Comparison of ENCODE assay signal across 9 mouse cellular contexts in the genomic region with DNA sequence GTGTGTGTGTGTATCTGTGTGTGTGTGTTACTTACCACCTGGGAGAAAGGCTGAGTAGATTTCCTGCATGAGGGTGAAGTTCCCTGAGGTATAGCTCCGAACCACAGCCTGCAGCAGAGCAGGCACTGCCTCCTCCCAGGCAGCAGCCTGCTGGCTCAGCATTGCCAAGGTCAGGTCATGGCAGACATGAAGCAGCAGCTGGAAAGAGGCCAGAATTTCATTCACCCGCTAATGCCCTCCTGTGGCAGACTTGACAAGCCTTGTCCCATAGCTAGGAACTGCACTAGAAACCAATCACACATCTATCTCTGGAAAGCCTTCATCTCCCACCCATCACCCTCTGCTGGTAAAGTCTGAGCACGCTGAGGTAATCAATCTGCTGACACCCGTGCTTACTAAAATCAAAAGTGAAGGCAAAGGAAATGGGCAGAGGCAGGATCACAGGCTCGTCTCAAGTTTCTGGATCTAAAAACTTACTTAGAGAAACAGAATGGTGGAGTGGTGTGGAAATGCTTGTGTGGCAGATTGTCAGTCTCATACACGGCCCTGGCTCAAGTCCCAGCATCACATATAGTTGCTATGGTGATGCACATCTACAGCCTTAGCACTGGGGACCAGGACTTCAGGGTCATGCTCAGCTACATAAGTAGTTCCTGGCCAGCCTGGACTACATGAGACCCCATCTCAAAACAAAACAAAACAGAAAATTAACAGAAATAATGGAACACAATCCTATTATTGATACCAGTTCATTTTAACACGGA. TPM values are rescaled to one million over a fixed set of nuclear protein-coding genes. Genes with fewer than 3 reads are reported as not detected.
DNase-seq lines count a peak whose midpoint lies in the region; ATAC-seq lines count a peak whose summit lies in the region.
"Had no signal": no experiment of that assay in that cellular context is flagged by ENCODE, and none has a peak within 500 bp of the region (broad histone marks: within the 10 kb centered on the region; RNA-seq: fewer than 3 reads in every experiment).

No protein-coding gene starts in this region.

- H3K4me3 ChIP-seq in heart, embryonic 10.5 days = no peak overlapping the region
- no peak overlapping the region for H3K4me3 ChIP-seq in neural tube, embryonic 15.5 days (replicated peaks)

- ATAC-seq in neural tube, embryonic 15.5 days (ENCODE audit: low FRiP score) = peak; percentile 41; the same call in 1 of the 2 replicates

- H3K27me3 ChIP-seq in heart, embryonic 10.5 days (ENCODE audit: insufficient read depth, poor library complexity, severe bottlenecking) = no peaks in the 10 kb centered on the region
- H3K27me3 ChIP-seq in neural tube, embryonic 15.5 days (replicated peaks) = no peaks in the 10 kb centered on the region

- 75% methylated on average over 7 of the region's 7 CpGs for WGBS in heart, embryonic 10.5 days
- 65% methylated on average over 7 of the region's 7 CpGs for WGBS in neural tube, embryonic 15.5 days

- H3K9ac ChIP-seq in neural tube, embryonic 15.5 days (replicated peaks) = no peak overlapping the region

- no peaks in the 10 kb centered on the region for H3K9me3 ChIP-seq in heart, embryonic 10.5 days
- no peaks in the 10 kb centered on the region for H3K9me3 ChIP-seq in neural tube, embryonic 15.5 days (replicated peaks)

- peak; percentile 27 for DNase-seq in embryo, embryonic 11 days
- DNase-seq in embryo, embryonic 10 days (ENCODE audit: low spot score) = no peak
- DNase-seq in urinary bladder, postnatal 14 days (ENCODE audit: low spot score) = peak; percentile 32
- DNase-seq in urinary bladder, postnatal 25 days (ENCODE audit: low spot score) = no peak
- DNase-seq in heart, embryonic 10.5 days (ENCODE audit: low spot score) = no peak
- DNase-seq in kidney, postnatal 25 days = peak; percentile 87 to 92
- DNase-seq in natural killer cell, adult 2 months (ENCODE audit: low spot score in 2 of 2) = no peak

- H3K4me2 ChIP-seq in neural tube, embryonic 15.5 days = no peak overlapping the region

- peaks cover 95% of the 10 kb centered on the region for H3K36me3 ChIP-seq in heart, embryonic 10.5 days
- H3K36me3 ChIP-seq in neural tube, embryonic 15.5 days = peaks cover 79% of the 10 kb centered on the region

- peak overlapping the region; percentile 32 for H3K27ac ChIP-seq in heart, embryonic 10.5 days
- H3K27ac ChIP-seq in neural tube, embryonic 15.5 days (replicated peaks) = no peak overlapping the region

- peaks cover 6% of the 10 kb centered on the region; the same call in 1 of the 2 replicates for H3K4me1 ChIP-seq in heart, embryonic 10.5 days
- peaks cover 6% of the 10 kb centered on the region; the same call in 1 of the 2 replicates for H3K4me1 ChIP-seq in neural tube, embryonic 15.5 days

RNA-seq across cellular contexts. Expression of a gene that starts 22.6 kb away (rescaled TPM):
- 80.7 and 84.7 TPM in 2 replicates for polyA plus RNA-seq in heart, embryonic 10.5 days (2016; fragmentation: Nextera tagmentation; extraction: Ambion mirVana)
- 99.6 and 105 TPM in 2 replicates for polyA plus RNA-seq in neural tube, embryonic 15.5 days (2015; fragmentation: Nextera tagmentation; extraction: Ambion mirVana)

RNA-seq across cellular contexts. Expression of a gene that starts 33.6 kb away (rescaled TPM):
- not detected in 2 replicates for polyA plus RNA-seq in heart, embryonic 10.5 days (2016; fragmentation: Nextera tagmentation; extraction: Ambion mirVana)
- not detected in 2 replicates for polyA plus RNA-seq in neural tube, embryonic 15.5 days (2015; fragmentation: Nextera tagmentation; extraction: Ambion mirVana)
- polyA plus RNA-seq: cortical plate, adult 2 months had no signal

RNA-seq across cellular contexts. Expression of a gene that starts 41.8 kb away (rescaled TPM):
- 20.9 and 26.2 TPM in 2 replicates for polyA plus RNA-seq in heart, embryonic 10.5 days (2016; fragmentation: Nextera tagmentation; extraction: Ambion mirVana)
- polyA plus RNA-seq in neural tube, embryonic 15.5 days (2015; fragmentation: Nextera tagmentation; extraction: Ambion mirVana) = 12.2 and 18.5 TPM in 2 replicates

RNA-seq across cellular contexts. Expression of a gene that starts 44.9 kb away (rescaled TPM):
- polyA plus RNA-seq in heart, embryonic 10.5 days (2016; fragmentation: Nextera tagmentation; extraction: Ambion mirVana) = 116 and 137 TPM in 2 replicates
- 99.2 and 107 TPM in 2 replicates for polyA plus RNA-seq in neural tube, embryonic 15.5 days (2015; fragmentation: Nextera tagmentation; extraction: Ambion mirVana)

Comparison
In these comparisons a context has a peak if more than half of its experiments do, and no peak if none do; other contexts are left out.
1. DNase-seq: peak in embryo, embryonic 11 days (single experiment), urinary bladder, postnatal 14 days (single experiment) and kidney, postnatal 25 days (2 of 2); none in embryo, embryonic 10 days (single experiment), urinary bladder, postnatal 25 days (single experiment), heart, embryonic 10.5 days (single experiment) and natural killer cell, adult 2 months (0 of 2).